Mouse (Mus musculus): ENCODE results near the gene Plxnd1. TPM values are rescaled to one million over a fixed set of nuclear protein-coding genes. Genes with fewer than 3 reads are reported as not detected.

The Plxnd1 gene
- polyA plus RNA-seq, 1 experiment from 2014 or later = 42.3 TPM

- Histone ChIP-seq H3K4me2 (ENCODE audit: low read length) (peak overlapping the region; percentile 82; the same call in 1 of the 2 replicates), H3K9ac (ENCODE audit: low read depth, low read length) (no peak overlapping the region), H3K27ac (peak overlapping the region; percentile 94), H3K9me3 (replicated peaks; ENCODE audit: low read length) (no peaks in the 10 kb centered on the region), H3K27me3 (ENCODE audit: insufficient read depth, low read length) (no peaks in the 10 kb centered on the region; the same call in 1 of the 2 replicates), H3K36me3 (ENCODE audit: insufficient read depth, low read length) (no peaks in the 10 kb centered on the region), H3K4me3 (replicated peaks; ENCODE audit: low read depth, low read length) (no peak overlapping the region), H3K4me1 (replicated peaks; ENCODE audit: insufficient read depth, low read length) (peaks cover 29% of the 10 kb centered on the region; the same call in 1 of the 2 replicates)
- ATAC-seq (replicated peaks; ENCODE audit: low FRiP score, low read depth) (no peak), DNase-seq (ENCODE audit: low spot score) (peak; percentile 86)
- WGBS = 32% methylated on average over 6 of the region's 6 CpGs
- peak; percentile 58 for TF ChIP-seq CTCF (IDR thresholded peaks at IDR 0.05; ENCODE audit: low read depth)
These were observed 1.5 kb upstream of the Plxnd1 start for GRCm38 (mm10) chr6:115996171-115996851.

- DNase-seq (ENCODE audit: low spot score) = no peak
- Histone ChIP-seq H3K27me3 (ENCODE audit: insufficient read depth, low read length) (no peaks in the 10 kb centered on the region; the same call in 1 of the 2 replicates), H3K4me1 (replicated peaks; ENCODE audit: insufficient read depth, low read length) (peaks cover 31% of the 10 kb centered on the region; the same call in 1 of the 2 replicates), H3K9me3 (replicated peaks; ENCODE audit: low read length) (no peaks in the 10 kb centered on the region), H3K4me3 (replicated peaks; ENCODE audit: low read depth, low read length) (peak overlapping the region; percentile 70), H3K4me2 (ENCODE audit: low read length) (peak overlapping the region; percentile 82), H3K27ac (peak overlapping the region; percentile 94), H3K36me3 (ENCODE audit: insufficient read depth, low read length) (no peaks in the 10 kb centered on the region), H3K9ac (ENCODE audit: low read depth, low read length) (no peak overlapping the region)
- WGBS = 45% methylated on average over 4 of the region's 4 CpGs
- no peak for ATAC-seq (replicated peaks; ENCODE audit: low FRiP score, low read depth)
- TF ChIP-seq CTCF (IDR thresholded peaks at IDR 0.05; ENCODE audit: low read depth) = no peak
These were observed 731 bp upstream of the Plxnd1 start for GRCm38 (mm10) chr6:115995531-115995941.

GRCm38 (mm10) chr6:115994146-115994876, 494 bp downstream of the Plxnd1 start:
- Histone ChIP-seq H3K9ac (ENCODE audit: low read depth, low read length) (peak overlapping the region; percentile 83), H3K4me3 (replicated peaks; ENCODE audit: low read depth, low read length) (peak overlapping the region; percentile 70), H3K9me3 (replicated peaks; ENCODE audit: low read length) (no peaks in the 10 kb centered on the region), H3K36me3 (ENCODE audit: insufficient read depth, low read length) (no peaks in the 10 kb centered on the region), H3K4me1 (replicated peaks; ENCODE audit: insufficient read depth, low read length) (peaks cover 31% of the 10 kb centered on the region; the same call in 1 of the 2 replicates), H3K27me3 (ENCODE audit: insufficient read depth, low read length) (no peaks in the 10 kb centered on the region; the same call in 1 of the 2 replicates), H3K4me2 (ENCODE audit: low read length) (peak overlapping the region; percentile 82), H3K27ac (peak overlapping the region; percentile 94)
- ATAC-seq (replicated peaks; ENCODE audit: low FRiP score, low read depth) (no peak; the same call in none of the 2 replicates), DNase-seq (ENCODE audit: low spot score) (no peak)
- no peak for TF ChIP-seq CTCF (IDR thresholded peaks at IDR 0.05; ENCODE audit: low read depth)
- 1% methylated on average over 80 of the region's 93 CpGs for WGBS

GRCm38 (mm10) chr6:115993463-115994145, 1.2 kb downstream of the Plxnd1 start:
- TF ChIP-seq CTCF (IDR thresholded peaks at IDR 0.05; ENCODE audit: low read depth) = no peak
- Histone ChIP-seq H3K27me3 (ENCODE audit: insufficient read depth, low read length) (no peaks in the 10 kb centered on the region; the same call in 1 of the 2 replicates), H3K36me3 (ENCODE audit: insufficient read depth, low read length) (no peaks in the 10 kb centered on the region), H3K4me2 (ENCODE audit: low read length) (peak overlapping the region; percentile 82), H3K4me1 (replicated peaks; ENCODE audit: insufficient read depth, low read length) (peaks cover 37% of the 10 kb centered on the region), H3K9me3 (replicated peaks; ENCODE audit: low read length) (no peaks in the 10 kb centered on the region), H3K27ac (peak overlapping the region; percentile 94), H3K4me3 (replicated peaks; ENCODE audit: low read depth, low read length) (peak overlapping the region; percentile 70), H3K9ac (ENCODE audit: low read depth, low read length) (peak overlapping the region; percentile 83)
- no peak for ATAC-seq (replicated peaks; ENCODE audit: low FRiP score, low read depth)
- WGBS = 1% methylated on average over 86 of the region's 86 CpGs
- DNase-seq (ENCODE audit: low spot score) = no peak

- no peak for DNase-seq (ENCODE audit: low spot score)
- H3K36me3 ChIP-seq (ENCODE audit: insufficient read depth, low read length) = no peaks in the 10 kb centered on the region
- peak overlapping the region; percentile 83 for H3K9ac ChIP-seq (ENCODE audit: low read depth, low read length)
- WGBS = 48% methylated on average over 6 of the region's 6 CpGs
- peak overlapping the region; percentile 82 for H3K4me2 ChIP-seq (ENCODE audit: low read length)
- TF ChIP-seq CTCF (IDR thresholded peaks at IDR 0.05; ENCODE audit: low read depth) = no peak
- no peaks in the 10 kb centered on the region for H3K9me3 ChIP-seq (replicated peaks; ENCODE audit: low read length)
- H3K4me3 ChIP-seq (replicated peaks; ENCODE audit: low read depth, low read length) = peak overlapping the region; percentile 70
- no peaks in the 10 kb centered on the region; the same call in 1 of the 2 replicates for H3K27me3 ChIP-seq (ENCODE audit: insufficient read depth, low read length)
- H3K4me1 ChIP-seq (replicated peaks; ENCODE audit: insufficient read depth, low read length) = peaks cover 36% of the 10 kb centered on the region
- no peak for ATAC-seq (replicated peaks; ENCODE audit: low FRiP score, low read depth)
- peak overlapping the region; percentile 94; the same call in 1 of the 2 replicates for H3K27ac ChIP-seq
These were observed 1.8 kb downstream of the Plxnd1 start for GRCm38 (mm10) chr6:115992981-115993380.

Data from kidney, postnatal 0 days (tissue).